Mouse (Mus musculus) layer of hippocampus, adult 8-10 months (tissue): ENCODE data around the gene Sncg. TPM values are rescaled to one million over a fixed set of nuclear protein-coding genes. Genes with fewer than 3 reads are reported as not detected.
A peak's percentile ranks its signal among the peaks of the same experiment; 100 is the strongest.
"Not testable (repeated sequence)": the region's sequence is repeated elsewhere in the genome, so short reads cannot be mapped to it uniquely, and the experiment has no call there.

ENCODE experiments used
- DNase-seq, 2 experiments: peaks; one replicate each; pipeline ENCODE4 v3.0.0; 2022; ENCODE audit warnings: low spot score in 2 of 2
- total RNA-seq, 4 experiments: library from RNA; stranded (reverse); gene quantifications; 2 replicates each; pipeline ENCODE4 v1.2.4; 2022

The Sncg gene
- total RNA-seq, 4 experiments from 2014 or later: 4.2 to 7.4 (median 4.9) TPM

GRCm38 (mm10) chr14:34370921-34371320 lies 3.7 kb downstream of the Sncg start:
- no peak for DNase-seq

GRCm38 (mm10) chr14:34370203-34370602 lies 4.4 kb downstream of the Sncg start:
- no peak for DNase-seq

- no peak for DNase-seq
Observed at GRCm38 (mm10) chr14:34365147-34365507, 9.5 kb downstream of the Sncg start.

DNA sequence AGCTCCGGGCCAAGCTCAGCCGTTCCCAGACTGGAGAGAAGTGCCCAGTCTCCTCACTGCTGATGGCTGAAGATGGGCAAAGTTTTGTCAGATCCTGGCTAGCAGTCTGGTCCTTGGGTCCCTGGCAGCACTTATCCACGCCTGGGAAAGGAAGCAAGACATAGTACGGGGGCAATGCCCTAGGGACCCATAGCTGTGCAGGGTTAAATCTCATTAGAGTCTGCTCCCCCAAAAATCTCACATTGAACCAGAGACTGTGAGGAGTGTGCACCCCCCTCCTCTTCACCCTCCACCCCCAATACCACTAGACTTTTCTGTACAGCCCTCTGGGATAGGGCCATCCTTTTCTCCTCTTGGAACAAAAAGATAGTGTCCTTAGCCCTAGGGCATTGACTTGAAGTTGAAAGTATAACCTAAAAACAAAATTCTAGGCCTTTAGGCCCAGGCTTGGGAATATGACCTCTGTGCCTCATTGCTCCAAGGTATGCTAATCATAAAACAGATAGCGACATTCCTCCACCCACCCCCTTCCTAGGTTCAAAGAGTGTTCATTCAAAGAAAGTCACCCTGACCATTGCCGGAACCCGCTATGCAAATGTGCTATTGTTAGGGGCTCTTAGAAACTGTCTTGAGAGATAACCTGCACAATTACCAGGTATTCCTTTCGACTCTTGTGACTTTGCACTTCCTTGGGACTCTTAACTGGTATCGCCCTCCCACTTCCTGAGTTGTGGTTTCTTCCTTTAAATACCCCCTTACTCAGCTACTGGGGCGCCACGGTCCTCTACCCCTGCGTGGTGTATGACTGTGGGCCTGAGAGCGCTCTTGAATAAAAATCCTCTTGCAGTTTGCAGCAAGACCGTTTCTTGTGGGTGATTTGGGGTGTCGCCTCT lies 10.1 kb downstream of the Sncg start:
- not testable (repeated sequence) for DNase-seq

DNA sequence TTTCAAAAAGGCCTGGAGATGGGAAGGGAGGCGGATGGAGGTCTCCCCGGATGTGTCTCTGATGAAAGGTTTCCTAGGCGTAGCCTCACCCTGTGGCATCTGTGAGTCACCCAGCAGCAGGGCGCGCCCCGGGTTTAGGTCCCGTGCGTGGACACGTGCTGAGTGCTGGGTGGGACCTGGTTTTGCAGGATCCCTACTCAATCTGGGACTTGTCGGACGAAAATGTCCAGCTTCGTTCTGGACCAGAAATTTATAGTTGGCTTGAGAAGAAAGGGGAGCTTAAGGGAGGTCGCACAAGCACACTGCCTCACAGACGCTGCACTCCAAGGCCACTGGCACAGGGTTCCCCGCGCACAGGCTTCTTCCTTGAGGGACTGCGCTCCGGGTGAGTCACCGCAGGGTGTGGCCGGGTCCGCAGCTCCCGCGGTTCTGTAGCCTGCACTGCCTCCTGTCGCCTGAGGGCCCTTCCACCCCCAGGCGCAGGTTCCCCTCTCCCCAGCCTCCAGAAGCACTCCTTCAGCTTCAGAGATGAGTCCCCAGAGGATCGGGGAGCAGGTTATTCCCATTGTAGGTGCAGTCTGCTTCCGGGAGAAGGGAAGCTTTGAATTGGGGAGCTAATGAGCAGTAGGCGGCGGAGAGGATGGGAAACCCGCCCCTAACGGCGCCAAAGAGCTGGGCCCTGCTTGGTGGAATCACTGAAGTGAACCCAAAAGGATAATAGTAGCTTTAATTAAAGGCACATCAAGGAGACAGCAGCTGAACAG lies 10.9 kb downstream of the Sncg start:
- peak in 1 of 2 experiments; percentile 19 for DNase-seq

GRCm38 (mm10) chr14:34362726-34363445 lies 11.7 kb downstream of the Sncg start:
- DNase-seq: peak; percentile 55 to 62

DNA sequence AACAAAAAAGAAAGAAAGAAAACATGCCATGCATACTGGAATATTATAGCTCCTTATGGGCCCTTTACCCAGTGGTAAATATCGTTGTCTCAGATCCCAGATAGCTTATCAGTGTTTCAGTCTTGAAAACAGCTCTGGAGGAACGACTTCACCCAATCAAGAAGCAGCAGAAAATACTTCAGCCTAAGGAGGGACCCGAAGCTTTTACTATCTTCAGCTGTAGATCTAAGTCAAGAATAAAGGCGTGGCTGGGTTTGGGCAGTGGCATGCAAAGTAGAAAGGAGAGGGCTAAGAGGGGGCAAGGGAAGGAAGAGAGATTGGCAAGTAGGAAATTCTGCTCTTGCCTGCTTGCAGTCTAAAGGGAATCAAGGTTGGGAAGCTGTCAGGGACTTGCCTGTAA lies 12.5 kb downstream of the Sncg start:
- no peak for DNase-seq

GRCm38 (mm10) chr14:34360251-34360650 lies 14.3 kb downstream of the Sncg start:
- DNase-seq: no peak

DNA sequence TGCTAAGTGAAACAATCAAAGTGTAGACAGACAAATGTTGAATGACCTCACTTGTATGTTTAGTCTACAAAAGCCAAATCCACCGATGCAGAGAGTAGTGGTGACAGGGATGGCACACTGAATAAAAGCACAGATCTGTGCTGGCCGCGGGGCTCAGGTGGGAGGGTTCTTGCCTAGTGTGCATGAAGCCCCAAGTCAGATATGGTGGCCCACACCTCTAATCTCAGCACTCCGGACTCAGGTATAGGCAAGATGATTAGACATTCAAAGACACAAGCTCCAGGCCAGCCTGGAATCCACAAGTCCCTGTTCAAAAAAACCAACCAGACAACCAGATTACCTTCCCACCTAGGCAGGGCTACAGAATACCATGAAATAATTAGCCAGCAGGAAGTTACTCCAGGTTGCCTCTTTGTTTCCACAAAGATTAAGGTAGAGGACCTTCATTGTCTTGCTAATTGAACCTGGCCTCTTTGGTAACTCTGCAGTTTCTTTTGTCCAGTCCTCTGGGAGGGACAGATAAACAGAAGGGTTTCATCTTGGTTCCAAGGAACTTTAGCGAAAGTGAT lies 14.8 kb downstream of the Sncg start:
- no peak for DNase-seq

DNA sequence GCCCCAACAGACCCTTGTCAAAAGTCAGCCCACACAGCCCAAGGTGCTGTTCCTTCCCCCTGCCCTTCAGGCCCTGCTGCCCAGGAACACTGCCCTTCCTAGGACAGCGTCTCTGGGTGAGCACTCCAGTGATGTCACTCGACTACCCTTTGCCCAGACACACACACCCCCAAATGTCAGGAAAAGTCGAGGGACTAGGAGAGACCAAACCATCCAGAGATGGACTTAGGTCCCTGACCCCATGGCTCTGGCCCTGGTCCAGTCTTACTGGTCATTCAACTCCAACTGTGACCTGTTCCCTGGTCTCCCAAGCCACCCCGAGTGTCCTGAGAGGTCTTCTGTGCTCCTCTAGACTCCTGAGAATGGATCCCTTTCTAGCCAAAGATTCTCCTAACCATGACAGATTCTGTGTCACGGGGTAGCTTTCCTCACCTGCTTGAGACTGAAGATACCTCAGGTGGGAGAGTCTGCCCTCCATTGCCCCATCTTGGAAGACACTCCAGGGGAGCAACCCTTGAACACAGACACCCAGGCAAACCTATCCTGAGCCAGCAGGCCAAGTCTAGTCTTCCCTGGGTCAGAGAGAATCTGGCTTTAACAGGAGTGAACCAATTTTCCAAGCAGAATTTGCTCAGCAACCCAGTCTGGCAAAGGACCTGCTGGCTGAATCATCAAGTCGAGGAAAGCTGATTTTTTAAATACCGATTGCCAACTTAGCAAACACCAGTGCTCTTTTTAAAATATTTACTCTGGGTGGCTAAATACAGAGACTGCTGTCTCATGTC lies 16.7 kb downstream of the Sncg start:
- DNase-seq: peak in 1 of 2 experiments; percentile 14

GRCm38 (mm10) chr14:34355301-34355700 lies 19.3 kb downstream of the Sncg start, which contains the start of gene Fam25c:
TSS of gene Fam25c (minus strand) at chr14:34355433.
- DNase-seq: no peak

DNA sequence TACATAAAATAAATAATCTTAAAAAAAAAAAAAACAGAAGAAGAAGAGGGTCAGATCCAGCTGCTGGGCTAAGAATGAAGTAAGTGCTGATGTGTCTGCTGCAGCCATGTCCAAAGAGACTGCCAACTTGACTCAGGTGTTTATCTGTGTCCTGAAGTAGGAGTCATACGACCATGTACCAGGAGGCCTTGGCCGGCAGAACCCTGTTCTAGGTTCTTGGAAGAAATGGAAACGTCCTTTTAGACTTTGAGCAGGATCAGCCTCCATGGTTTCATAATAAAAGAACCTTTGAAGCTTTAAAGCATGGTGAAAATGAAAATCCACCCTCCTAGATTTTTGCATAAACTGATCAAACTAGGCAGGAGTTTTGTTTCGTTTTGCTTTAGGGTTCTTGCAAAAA lies 20.1 kb downstream of the Sncg start:
- DNase-seq: no peak

DNA sequence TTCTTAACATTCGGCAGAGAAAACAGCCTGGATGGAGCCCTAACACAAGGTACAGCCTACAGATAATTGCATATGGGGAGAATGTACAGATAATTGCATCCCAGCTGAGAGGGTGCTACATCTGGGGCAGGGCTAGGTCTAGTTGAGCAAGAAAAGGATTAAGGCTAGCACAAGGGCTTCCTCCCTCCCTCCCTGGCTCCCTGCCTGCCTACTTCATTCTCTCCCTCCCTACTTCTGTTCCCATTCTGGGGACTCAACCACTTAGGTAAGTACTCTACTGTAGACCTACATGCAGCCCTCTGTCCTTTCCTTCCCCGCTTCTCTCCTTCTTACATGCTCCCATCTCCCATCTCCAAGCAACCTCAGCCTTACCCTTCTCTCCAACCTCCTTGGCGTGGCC lies 21.3 kb downstream of the Sncg start:
- DNase-seq: no peak

DNA sequence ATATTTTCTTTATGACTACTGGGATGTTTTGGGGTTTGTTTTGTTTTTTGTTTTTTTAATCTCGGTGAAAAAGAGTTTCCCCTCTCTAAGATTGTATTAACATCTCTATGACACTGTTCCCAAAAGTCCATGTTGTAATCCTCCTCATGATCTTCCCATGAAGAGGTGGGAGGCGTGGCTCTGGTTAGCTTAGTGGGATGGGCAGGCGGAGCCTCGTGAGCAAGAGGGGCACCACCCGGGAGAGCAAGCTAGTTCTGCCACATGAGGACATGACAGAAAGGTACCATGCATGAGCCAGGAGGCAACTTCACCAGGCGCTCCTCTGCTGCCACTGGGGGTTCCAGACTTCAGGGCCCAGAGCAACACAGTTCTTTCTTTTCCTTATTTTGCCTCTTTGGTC lies 22.1 kb downstream of the Sncg start:
- no peak for DNase-seq

DNA sequence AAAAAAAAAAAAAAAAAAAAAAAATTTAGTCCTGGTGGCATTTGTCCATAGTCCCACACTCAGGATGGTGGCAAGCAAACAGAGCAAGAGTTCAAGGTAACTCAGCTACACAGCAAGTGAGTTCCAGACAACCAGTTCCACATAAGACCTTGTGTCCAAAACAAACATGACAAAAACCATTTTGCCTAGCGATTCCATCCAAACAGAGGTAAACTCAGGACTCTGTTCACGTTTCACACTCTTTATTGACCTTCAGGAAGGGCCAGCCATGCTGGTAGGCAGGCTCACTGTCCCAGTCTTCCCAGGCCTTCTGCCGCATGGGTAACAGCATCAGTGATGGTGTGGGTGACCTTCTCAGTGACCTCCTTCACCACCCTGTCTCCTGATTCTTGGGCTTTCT lies 22.9 kb downstream of the Sncg start:
- no peak for DNase-seq

GRCm38 (mm10) chr14:34349007-34349406 lies 25.6 kb downstream of the Sncg start:
- DNase-seq: no peak

DNA sequence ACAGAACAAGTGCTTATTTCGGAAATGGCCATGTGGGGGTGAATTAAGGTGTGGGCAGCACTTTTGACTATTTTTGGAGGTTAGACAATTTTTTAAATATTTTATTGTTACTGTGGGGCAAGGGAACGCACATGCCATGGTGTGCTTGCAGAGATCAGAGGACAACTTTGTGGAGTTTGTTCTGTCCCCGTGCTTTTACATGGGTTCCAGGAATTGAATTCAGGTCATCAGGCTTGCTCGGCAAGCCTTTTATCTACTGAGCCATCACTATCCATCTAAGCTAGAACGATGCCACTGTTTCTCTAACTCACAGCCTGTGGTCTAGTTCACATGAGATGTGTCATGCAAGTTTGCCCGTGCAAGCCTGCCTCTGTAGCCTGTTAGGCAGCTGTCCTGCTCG lies 26.3 kb downstream of the Sncg start:
- no peak for DNase-seq

GRCm38 (mm10) chr14:34347084-34347483 lies 27.5 kb downstream of the Sncg start:
- no peak for DNase-seq

DNA sequence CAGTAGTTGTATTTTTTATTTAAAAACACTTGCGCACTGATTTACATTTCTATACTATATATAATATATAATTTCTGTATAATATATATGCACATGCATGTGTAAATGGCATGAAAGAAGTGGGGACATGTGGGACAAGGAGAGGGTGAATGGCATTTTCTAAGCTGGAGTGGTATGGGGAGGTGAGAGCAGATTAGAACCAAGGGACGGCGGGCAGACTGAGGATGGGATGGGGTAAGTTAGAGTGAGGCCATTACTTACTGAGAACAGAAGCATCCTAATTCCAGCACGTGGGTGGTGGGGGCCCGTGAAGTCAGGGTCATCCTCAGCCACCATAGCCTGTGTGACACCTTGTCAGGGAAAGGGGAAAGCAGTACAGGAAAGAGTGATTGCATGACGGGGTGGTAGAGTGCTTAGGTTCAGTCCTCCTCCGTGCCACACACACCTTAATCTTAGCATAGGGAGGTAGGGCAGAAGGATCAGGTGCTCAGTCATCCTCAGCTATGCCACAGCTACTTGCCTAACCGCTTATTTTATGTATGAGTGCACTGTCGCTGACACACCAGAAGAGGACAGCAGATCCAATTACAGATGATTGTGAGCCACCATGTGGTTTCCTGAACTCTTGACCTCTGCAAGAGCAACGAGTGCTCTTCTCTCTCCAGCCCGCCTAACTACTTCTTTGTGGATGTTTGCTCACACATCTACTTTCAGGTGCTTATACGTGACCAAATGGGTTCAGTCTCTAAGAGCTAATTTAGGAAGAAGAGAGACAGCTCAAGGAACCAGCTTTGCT lies 28.6 kb downstream of the Sncg start:
- no peak for DNase-seq

DNA sequence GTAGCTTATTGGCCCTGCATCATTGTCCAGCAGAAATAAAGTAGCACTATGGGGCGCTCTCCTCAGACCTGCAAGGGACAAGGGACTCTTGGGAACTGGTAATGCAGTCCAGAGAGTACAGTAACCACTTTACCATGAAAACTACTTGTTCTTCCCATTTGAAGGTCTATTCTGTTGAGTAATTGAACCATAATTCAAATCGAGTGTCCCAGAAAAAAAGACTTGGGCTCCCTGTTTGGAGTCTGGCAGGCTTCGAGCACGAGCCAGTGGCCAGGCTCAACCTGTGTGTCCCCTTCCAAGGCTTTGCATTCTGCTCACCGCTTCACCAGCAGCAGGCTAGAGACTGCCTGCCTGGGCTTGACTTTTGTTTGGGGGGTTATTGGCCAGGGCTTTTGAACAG lies 30.2 kb downstream of the Sncg start:
- no peak for DNase-seq
